Mouse (Mus musculus) monocyte, adult 5-6 weeks (primary cell): ENCODE results near the gene Amz2. TPM values are rescaled to one million over a fixed set of nuclear protein-coding genes. Genes with fewer than 3 reads are reported as not detected.

ENCODE experiments used
- ATAC-seq: fragments of 153-309, 156-312 bp; replicated peaks from 2 replicates; pipeline ENCODE4 v1.8.0; 2017; ENCODE audit warnings: mild to moderate bottlenecking; ENCODE audit not compliant: low TSS enrichment, insufficient number of reproducible peaks, severe bottlenecking, poor library complexity, low FRiP score
- total RNA-seq: library from RNA; stranded (forward); fragments of 200-1000, 200-491, 200-594 nt; gene quantifications from 3 replicates; pipeline ENCODE4 v1.2.3, GENCODE M21; 2017

The Amz2 gene
- total RNA-seq, 1 experiment from 2014 or later, result 34.9 TPM

- no peak for ATAC-seq
Measured at GRCm38 (mm10) chr11:109419461-109419860, 6.3 kb upstream of the Amz2 start.

- peak; percentile 60 for ATAC-seq
Measured at GRCm38 (mm10) chr11:109419961-109420566, 5.7 kb upstream of the Amz2 start.

GRCm38 (mm10) chr11:109420567-109420962, 5.2 kb upstream of the Amz2 start:
- no peak for ATAC-seq

- no peak for ATAC-seq
Measured at GRCm38 (mm10) chr11:109421205-109421604, 4.5 kb upstream of the Amz2 start.

- no peak for ATAC-seq
Measured at GRCm38 (mm10) chr11:109422263-109422662, 3.5 kb upstream of the Amz2 start.

GRCm38 (mm10) chr11:109423294-109423693, 2.5 kb upstream of the Amz2 start:
- ATAC-seq, result no peak

GRCm38 (mm10) chr11:109426272-109426586, 483 bp downstream of the Amz2 start:
- no peak for ATAC-seq

GRCm38 (mm10) chr11:109427353-109427752, 1.6 kb downstream of the Amz2 start:
- ATAC-seq, result no peak

GRCm38 (mm10) chr11:109434233-109434798, 8.6 kb downstream of the Amz2 start:
- ATAC-seq, result 0 out of 2 replicates have a peak, but pooled peaks have one; percentile 29

GRCm38 (mm10) chr11:109436889-109437288, 11.1 kb downstream of the Amz2 start:
- no peak for ATAC-seq

- ATAC-seq, result no peak
Measured at GRCm38 (mm10) chr11:109439209-109439608, 13.5 kb downstream of the Amz2 start.

- ATAC-seq, result peak; percentile 60
Measured at GRCm38 (mm10) chr11:109439829-109440340, 14.1 kb downstream of the Amz2 start.

- ATAC-seq, result no peak
Measured at GRCm38 (mm10) chr11:109440641-109441040, 14.9 kb downstream of the Amz2 start.

- peak; percentile 45; the same call in 1 of the 2 replicates for ATAC-seq
Measured at GRCm38 (mm10) chr11:109441119-109441518, 15.4 kb downstream of the Amz2 start.

GRCm38 (mm10) chr11:109442166-109442730, 16.5 kb downstream of the Amz2 start:
- no peak for ATAC-seq

- no peak for ATAC-seq
Measured at GRCm38 (mm10) chr11:109443468-109444263, 17.9 kb downstream of the Amz2 start.

- no peak for ATAC-seq
Measured at GRCm38 (mm10) chr11:109444600-109444999, 18.9 kb downstream of the Amz2 start.

GRCm38 (mm10) chr11:109445438-109446035, 19.8 kb downstream of the Amz2 start:
- no peak for ATAC-seq

- no peak for ATAC-seq
Measured at GRCm38 (mm10) chr11:109451169-109451568, 25.4 kb downstream of the Amz2 start.
